Mouse (Mus musculus) retina, postnatal 7 days (tissue): Measurements from ENCODE around the gene Spata31d1a.
"Not testable (repeated sequence)": the region's sequence is repeated elsewhere in the genome, so short reads cannot be mapped to it uniquely, and the experiment has no call there.

Experiments used
- DNase-seq: peaks from one replicate; pipeline ENCODE4 v3.0.0-alpha.2; 2012; ENCODE audit warnings: low read depth, low spot score

The Spata31d1a gene

DNA sequence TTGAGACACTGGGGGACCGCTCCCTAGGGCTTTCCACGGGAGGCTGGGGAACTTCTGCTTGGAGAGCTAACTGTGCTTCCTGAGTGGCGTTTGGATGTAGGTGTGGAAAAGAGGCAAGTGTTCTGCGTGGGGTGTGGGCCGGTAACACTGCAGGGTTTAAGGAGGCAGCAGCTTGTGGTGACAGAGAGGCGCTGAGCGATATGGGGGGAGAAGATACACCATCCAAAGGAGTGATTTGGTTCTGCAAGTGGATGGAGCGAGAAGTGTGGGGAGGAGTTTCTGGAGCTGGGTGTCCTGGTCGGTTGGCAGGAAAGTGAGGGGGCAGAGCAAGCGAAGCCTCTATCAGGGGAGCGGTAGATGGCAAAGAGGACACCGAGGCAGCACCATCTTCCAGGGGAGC lies 6.6 kb downstream of the Spata31d1a start:
- DNase-seq: no peak

DNA sequence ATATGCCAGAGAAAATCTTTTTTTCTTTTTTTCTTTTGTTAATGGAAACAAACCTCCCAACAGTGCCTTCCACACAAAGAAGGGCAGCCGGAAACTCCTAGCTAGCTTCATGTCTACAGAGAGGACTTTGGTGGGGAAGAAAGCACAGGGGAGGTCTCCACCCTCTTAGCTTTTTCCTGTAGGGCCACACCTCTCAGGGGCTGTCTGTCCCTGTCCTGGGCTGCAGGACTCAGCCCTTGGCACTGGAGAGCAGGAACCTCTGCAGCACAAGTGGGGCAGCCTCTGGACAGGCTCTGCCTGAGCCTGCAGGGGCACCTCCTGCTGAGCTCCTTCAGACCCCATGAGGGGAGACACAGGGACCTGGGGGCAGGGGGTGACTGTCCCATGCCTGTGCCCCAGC lies 10.0 kb downstream of the Spata31d1a start:
- DNase-seq: not testable (repeated sequence)

GRCm38 (mm10) chr13:59699131-59699530 lies 11.0 kb downstream of the Spata31d1a start:
- DNase-seq: no peak

DNA sequence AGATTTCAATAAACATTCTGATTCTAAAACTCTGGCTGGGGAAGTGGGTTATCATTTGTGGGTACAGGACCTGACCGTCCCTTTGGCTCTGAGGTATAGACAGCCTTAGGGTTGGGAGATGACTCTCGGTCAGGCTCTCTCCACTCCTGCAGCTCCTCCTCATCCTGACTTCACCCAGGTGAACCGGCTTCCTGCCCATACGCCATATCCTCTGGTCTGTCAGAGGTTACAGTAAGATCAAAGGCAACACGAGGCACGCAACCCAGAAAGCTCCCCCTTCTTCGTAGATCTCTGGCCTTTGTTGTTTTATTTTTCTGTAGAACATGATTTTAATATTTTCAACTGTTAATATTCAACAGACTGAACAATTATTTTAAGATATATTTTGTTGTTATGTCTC lies 14.3 kb downstream of the Spata31d1a start:
- no peak for DNase-seq

GRCm38 (mm10) chr13:59694008-59694407 lies 16.1 kb downstream of the Spata31d1a start, which contains the start of gene 4921517D22Rik:
Gene 4921517D22Rik, minus strand, starts transcription at chr13:59694108.
- no peak for DNase-seq

- no peak for DNase-seq
Measured at GRCm38 (mm10) chr13:59691478-59691877, 18.7 kb downstream of the Spata31d1a start.

DNA sequence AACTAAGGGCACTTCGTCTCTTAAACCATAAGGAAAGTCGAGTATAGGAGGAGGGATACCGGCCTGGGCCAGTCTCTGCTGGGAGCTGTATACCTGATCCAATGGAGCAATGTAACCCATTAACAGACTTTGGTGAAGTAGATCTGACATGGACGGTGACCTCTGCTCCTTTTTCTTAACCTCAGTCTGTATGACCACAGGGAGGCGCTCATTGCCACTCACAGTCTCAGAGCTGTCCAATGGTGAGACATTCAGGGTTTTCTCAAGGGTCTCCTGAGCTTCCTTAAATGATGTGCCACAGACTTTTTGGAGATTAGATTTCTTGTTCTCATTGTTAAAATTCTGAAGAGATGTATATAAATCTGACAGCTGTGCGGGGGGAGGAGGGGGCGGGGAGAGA lies 19.6 kb downstream of the Spata31d1a start:
- DNase-seq: no peak

DNA sequence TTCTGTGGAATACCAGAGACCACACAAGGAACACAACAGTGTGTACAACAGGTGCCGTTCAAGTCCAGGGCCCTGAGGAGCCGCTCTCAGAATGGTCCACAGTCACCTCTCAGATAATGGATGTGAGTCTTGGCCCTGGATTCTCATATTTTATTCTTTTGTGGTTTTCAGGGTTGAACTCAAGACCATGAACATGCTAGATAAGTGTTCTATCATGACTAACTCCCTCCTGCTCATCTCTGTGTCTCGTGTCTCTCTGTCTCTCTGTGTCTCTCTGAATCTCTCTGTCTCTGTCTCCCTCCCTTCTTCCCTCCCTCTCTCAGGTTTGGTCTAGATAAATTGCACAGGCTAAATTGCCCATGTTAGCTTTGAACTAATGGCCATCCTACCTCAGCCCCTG lies 20.3 kb downstream of the Spata31d1a start:
- no peak for DNase-seq

- no peak for DNase-seq
Measured at GRCm38 (mm10) chr13:59689313-59689712, 20.8 kb downstream of the Spata31d1a start.

GRCm38 (mm10) chr13:59688338-59688770 lies 21.8 kb downstream of the Spata31d1a start:
- DNase-seq: no peak

DNA sequence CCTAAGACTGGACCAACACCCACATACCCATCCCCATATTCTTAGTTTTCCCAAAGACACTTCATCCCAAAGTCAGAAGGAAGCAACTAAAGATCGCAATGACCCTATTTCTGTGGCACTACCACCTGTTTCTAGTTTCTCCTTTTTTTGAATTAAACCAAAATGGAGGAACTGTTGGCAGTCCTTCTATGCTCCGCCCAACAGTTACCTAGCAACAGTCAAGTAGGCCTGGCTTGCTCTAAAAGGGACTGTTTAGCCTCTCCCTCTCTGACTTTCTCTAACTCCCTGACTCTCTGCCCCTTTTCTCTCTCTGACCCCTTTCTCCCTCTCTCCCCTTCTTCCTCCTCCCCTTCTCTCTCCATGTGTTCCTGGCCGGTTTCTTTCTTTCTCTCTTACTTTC lies 24.9 kb downstream of the Spata31d1a start:
- no peak for DNase-seq

GRCm38 (mm10) chr13:59682629-59683028 lies 27.5 kb downstream of the Spata31d1a start:
- DNase-seq: no peak

- DNase-seq: no peak
Measured at GRCm38 (mm10) chr13:59679908-59680307, 30.2 kb downstream of the Spata31d1a start.

DNA sequence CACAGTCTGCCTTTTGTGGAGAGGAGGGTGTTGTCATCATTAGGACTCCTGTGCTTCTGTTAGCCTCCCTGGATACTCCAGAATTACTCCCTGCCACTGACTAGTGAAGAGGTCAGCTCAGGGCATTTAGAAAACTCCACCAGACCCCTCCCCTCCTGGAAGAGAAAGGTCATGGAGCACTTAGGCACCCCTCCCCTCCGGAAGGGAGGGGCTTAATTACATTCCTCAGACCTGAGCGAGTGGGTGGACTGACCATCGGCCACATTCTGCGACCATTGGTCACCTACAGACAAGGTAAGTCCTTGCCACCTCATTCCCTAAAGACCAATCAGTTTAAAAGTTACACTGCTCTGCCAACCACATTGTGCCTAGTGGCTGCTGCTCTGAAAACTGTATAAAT lies 30.8 kb downstream of the Spata31d1a start:
- DNase-seq: no peak

GRCm38 (mm10) chr13:59676316-59677229 lies 33.6 kb downstream of the Spata31d1a start:
- no peak for DNase-seq

DNA sequence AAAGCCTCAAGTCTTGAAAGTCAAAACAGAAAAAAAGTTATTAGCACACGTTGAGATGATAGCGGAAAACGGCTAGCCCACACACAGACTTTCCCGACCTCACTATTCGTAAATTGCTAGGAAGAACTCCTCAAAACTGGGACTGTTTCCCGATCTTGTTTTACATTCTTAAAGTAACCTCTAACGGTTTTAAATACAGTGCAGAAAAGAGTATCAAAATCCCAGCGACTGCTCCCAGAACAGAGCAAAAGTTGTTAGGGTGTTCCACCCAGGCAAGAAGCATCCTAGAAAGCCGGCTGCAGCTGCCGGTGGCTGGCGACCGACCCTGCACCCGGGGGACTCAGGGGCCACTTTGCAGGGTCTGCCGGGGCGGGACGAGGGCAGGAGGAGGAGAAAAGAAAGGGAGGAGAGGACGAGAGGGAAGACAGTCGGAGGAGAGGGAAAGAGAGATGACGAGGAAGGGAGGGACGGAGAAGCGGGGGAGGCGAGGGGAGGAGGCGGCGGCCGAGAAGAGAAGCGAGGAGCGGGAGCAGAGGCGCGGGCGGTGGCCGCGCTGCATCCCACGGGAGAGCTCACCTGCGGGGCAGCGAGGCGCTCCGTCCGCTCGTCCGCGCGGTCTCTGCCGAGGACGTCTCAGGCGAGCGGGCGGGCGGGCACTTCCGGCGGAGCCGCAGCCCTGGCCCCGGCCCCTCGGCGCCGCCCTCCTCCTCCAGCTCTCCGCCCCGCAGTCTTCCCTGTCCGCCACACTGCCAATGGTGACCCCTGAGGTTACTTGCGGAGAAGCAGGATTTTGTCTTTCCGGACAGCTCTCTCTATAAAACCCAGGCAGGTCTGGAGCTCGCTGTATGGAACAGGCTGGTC lies 34.7 kb downstream of the Spata31d1a start, which contains the start of gene Golm1:
Gene Golm1 (minus strand): TSS at position 661 of the 861 bp plus-strand sequence.
- peak; percentile 14 for DNase-seq

DNA sequence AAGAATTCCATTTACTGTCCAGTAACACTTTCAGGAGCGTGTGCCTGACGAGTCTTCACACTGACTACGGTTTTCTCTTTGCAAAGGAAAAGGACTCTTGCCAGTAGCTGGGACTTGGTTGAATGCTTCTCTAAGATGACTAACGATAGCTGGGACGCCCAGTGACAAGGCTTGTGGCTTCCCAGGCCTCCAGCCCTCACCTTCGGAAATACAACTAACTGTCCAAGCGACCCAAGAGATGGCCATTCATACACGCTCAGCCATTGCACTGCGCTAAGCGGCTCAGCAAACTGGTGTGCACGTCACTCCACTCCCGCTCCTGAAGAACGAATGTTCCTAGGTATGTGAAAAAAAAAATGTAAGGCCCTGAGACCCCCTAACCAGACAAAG lies 35.4 kb downstream of the Spata31d1a start:
- DNase-seq: no peak

- DNase-seq: no peak
Measured at GRCm38 (mm10) chr13:59674215-59674614, 35.9 kb downstream of the Spata31d1a start.

- DNase-seq: no peak
Measured at GRCm38 (mm10) chr13:59673597-59673996, 36.5 kb downstream of the Spata31d1a start.

DNA sequence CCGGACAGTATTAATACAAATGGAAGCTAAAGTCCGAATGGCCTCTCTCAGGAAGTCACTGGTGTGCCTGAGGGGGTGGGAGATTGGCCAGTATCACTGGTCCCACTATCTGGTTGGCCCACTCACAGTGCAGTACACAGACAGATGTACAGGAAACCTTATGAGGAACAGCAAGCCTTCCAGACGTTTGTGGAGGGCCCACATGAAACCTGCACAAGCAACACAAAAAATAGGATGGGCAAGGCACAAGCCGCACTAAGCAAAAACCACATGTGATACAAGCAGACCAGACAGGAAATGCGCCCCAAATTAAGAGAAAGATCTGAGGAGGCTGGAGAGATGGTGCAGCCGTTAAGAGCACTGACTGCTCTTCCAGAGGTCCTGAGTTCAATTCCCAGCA lies 37.9 kb downstream of the Spata31d1a start:
- DNase-seq: no peak

GRCm38 (mm10) chr13:59671521-59671920 lies 38.6 kb downstream of the Spata31d1a start:
- no peak for DNase-seq

DNA sequence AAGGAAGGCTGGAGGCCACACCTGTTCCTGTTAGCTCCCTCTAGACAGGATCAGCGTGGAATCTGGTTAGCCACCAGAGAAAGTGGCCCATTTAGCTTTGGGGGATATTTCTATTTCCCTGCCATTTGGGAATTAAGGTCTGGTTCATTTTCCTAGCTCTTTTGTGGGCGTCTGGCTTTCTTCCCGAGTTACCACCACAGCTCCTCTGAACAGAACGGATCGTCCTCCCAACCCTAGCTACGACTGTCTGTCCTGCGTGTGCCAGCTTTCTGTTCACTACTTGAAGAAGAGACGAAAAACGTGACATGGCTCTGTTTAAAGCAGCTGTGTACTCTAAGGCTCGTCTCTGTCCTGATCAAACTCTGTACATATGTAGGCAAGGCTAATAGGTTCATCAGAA lies 40.2 kb downstream of the Spata31d1a start:
- no peak for DNase-seq
